Mouse (Mus musculus): ENCODE measurements at regions not wholly inside any gene's neighbourhood (a gene's known extent, or its start where the extent isn't known, plus 50 kb on each side); places are given as distances from the start of the nearest gene placed in this dataset.

- TF ChIP-seq KAT2A (IDR thresholded peaks at IDR 0.05; ENCODE audit: insufficient replicate concordance, low read length) (no peak), POLR2AphosphoS2 (IDR thresholded peaks at IDR 0.05; ENCODE audit: low read depth, low read length) (no peak), CTCF (conservative IDR thresholded peaks at IDR 0.05 in 1 of 2, IDR thresholded peaks at IDR 0.05 in 1 of 2; ENCODE audit: low read depth in 2 of 2, low read length in 2 of 2) (no peak), SIN3A (IDR thresholded peaks at IDR 0.05; ENCODE audit: low read length) (no peak), JUN (IDR thresholded peaks at IDR 0.05; ENCODE audit: insufficient read depth, low read depth, low read length) (no peak), PAX5 (IDR thresholded peaks at IDR 0.05; ENCODE audit: low read length) (no peak), UBTF (IDR thresholded peaks at IDR 0.05; ENCODE audit: low read depth, low read length) (no peak), BHLHE40 (IDR thresholded peaks at IDR 0.05; ENCODE audit: low read depth, low read length) (no peak), POLR2A (IDR thresholded peaks at IDR 0.05; ENCODE audit: low read depth, low read length) (no peak)
Measured at GRCm38 (mm10) chr14:61673184-61673583, 65.9 kb downstream of the Kcnrg start.

Measured in CH12.LX (cell line).